Mouse (Mus musculus) intestine, postnatal 0 days (tissue): ENCODE results near the gene Hoxa11. TPM values are rescaled to one million over a fixed set of nuclear protein-coding genes. Genes with fewer than 3 reads are reported as not detected.

Experiments used
- ATAC-seq: fragments of 200-750 bp; cut with Nextera tagmentation; 2 replicates; pipeline ENCODE4 v1.8.0; 2017; ENCODE audit warnings: mild to moderate bottlenecking, moderate TSS enrichment, moderate library complexity
- H3K27ac ChIP-seq: fragments of 300-500 bp; sonication (generic); 2 replicates; pipeline ENCODE4 v1.5.1; 2014; ENCODE audit warnings: mild to moderate bottlenecking, low read depth, low read length, moderate library complexity
- H3K27me3 ChIP-seq: fragments of 300-500 bp; sonication (generic); replicated peaks from 2 replicates; pipeline ENCODE4 v1.6.1; 2014; ENCODE audit warnings: low read length, mixed read lengths; ENCODE audit not compliant: control insufficient read depth, insufficient read depth
- H3K36me3 ChIP-seq: fragments of 300-500 bp; sonication (generic); 2 replicates; pipeline ENCODE4 v1.6.1; 2014; ENCODE audit warnings: mild to moderate bottlenecking, moderate library complexity; ENCODE audit not compliant: control insufficient read depth, insufficient read depth
- H3K4me1 ChIP-seq: fragments of 300-500 bp; sonication (generic); replicated peaks from 2 replicates; pipeline ENCODE4 v1.6.1; 2014; ENCODE audit warnings: antibody characterized with exemption, low read length, mixed read lengths; ENCODE audit not compliant: control insufficient read depth, insufficient read depth
- H3K4me2 ChIP-seq: fragments of 300-500 bp; sonication (generic); replicated peaks from 2 replicates; pipeline ENCODE4 v1.6.1; 2014; ENCODE audit warnings: low read depth, mild to moderate bottlenecking, moderate library complexity
- H3K4me3 ChIP-seq: fragments of 300-500 bp; sonication (generic); 2 replicates; pipeline ENCODE4 v1.5.1; 2014; ENCODE audit warnings: low read depth, low read length
- H3K9ac ChIP-seq: fragments of 300-500 bp; sonication (generic); 2 replicates; pipeline ENCODE4 v1.6.1; 2014; ENCODE audit warnings: mild to moderate bottlenecking, low read depth, low read length
- H3K9me3 ChIP-seq: fragments of 300-500 bp; sonication (generic); 2 replicates; pipeline ENCODE4 v1.6.1; 2016; ENCODE audit warnings: mixed run types; ENCODE audit not compliant: control insufficient read depth
- CTCF ChIP-seq: sonication (generic); IDR thresholded peaks from 2 replicates; pipeline ENCODE4 v1.5.1; 2016; ENCODE audit warnings: low read depth, mild to moderate bottlenecking, control low read depth, antibody characterized with exemption, moderate library complexity
- WGBS: fragments of 180-500 bp; shearing (Covaris S2); extraction: QIAGEN DNeasy Blood & Tissue Kit; methylation state at CpG from one replicate; pipeline ENCODE4 v1.1.7; 2014; 5-methylcytosine and 5-hydroxymethylcytosine counted together
- polyA plus RNA-seq: library from polyadenylated mRNA; unstranded; fragments of >200 nt; fragmentation: Nextera tagmentation; extraction: Ambion mirVana; gene quantifications from 2 replicates; pipeline ENCODE4 v1.2.1, GENCODE M21; 2015

The Hoxa11 gene
- polyA plus RNA-seq, 1 experiment from 2014 or later = 1.1 TPM

DNA sequence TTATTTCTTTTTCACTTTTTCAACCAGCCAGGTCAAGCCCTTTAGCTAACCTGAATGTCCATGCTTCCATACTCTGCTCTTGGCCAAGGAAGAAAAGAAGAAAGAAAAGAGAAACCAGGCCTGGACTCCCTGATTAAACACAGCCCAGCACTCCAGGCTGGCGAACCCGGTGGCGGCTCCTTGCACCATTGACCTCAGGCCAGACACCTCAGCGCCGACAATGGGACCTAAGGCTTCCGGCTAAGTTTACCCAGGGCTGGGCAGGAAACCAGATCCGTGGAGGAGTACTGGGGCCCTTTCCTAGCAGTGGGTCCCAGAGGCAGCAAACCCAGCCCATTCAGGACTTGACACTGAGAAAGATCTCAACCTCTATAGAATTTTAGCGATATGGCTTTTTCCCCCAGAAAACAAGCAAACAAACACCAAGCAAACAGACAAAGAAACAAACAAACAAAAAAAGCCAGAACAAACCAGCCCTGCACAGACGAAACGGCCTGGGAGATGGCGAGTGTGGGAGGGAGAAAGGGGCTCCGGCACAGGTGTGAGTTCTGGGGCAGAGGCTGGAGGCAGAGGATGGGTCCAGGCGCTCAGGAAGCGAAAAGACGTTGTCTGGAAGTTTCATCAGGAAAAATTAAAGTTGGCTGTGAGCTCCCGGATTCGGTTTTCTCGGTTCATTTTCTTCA is 13.6 kb downstream of the Hoxa11 start:
- peak overlapping the region; percentile 32 for H3K4me3 ChIP-seq
- WGBS = 3% methylated on average over 18 of the region's 18 CpGs
- H3K4me1 ChIP-seq = no peaks in the 10 kb centered on the region
- H3K27me3 ChIP-seq = peaks cover 97% of the 10 kb centered on the region
- H3K27ac ChIP-seq = no peak overlapping the region
- H3K9ac ChIP-seq = no peak overlapping the region; the same call in 1 of the 2 replicates
- no peak for TF ChIP-seq CTCF
- no peak for ATAC-seq
- peak overlapping the region; percentile 35; the same call in 1 of the 2 replicates for H3K4me2 ChIP-seq
- H3K36me3 ChIP-seq = no peaks in the 10 kb centered on the region
- H3K9me3 ChIP-seq = no peaks in the 10 kb centered on the region

- WGBS = 2% methylated on average over 24 of the region's 36 CpGs
- Histone ChIP-seq H3K9me3 (no peaks in the 10 kb centered on the region), H3K4me3 (peak within 1 kb of the TSS; percentile 32), H3K27ac (no peak within 1 kb of the TSS; the same call in 1 of the 2 replicates), H3K4me1 (no peaks in the 10 kb centered on the region), H3K36me3 (no peaks in the 10 kb centered on the region), H3K9ac (no peak within 1 kb of the TSS), H3K27me3 (peaks cover 97% of the 10 kb centered on the region), H3K4me2 (peak within 1 kb of the TSS; percentile 35)
- no peak for TF ChIP-seq CTCF
- ATAC-seq = no peak
Measured at GRCm38 (mm10) chr6:52230516-52231165, 15.0 kb downstream of the Hoxa11 start, which contains the start of gene Hoxa9. Gene Hoxa9, minus strand, starts transcription at chr6:52231089.

- Histone ChIP-seq H3K9ac (no peak overlapping the region), H3K4me2 (peak overlapping the region; percentile 35), H3K4me3 (peak overlapping the region; percentile 28), H3K9me3 (no peaks in the 10 kb centered on the region), H3K27me3 (peaks cover 97% of the 10 kb centered on the region), H3K4me1 (no peaks in the 10 kb centered on the region), H3K27ac (no peak overlapping the region; the same call in 1 of the 2 replicates), H3K36me3 (no peaks in the 10 kb centered on the region)
- WGBS = 3% methylated on average over 44 of the region's 44 CpGs
- TF ChIP-seq CTCF = no peak
- no peak for ATAC-seq
Measured at GRCm38 (mm10) chr6:52229558-52230416, 15.8 kb downstream of the Hoxa11 start.

DNA sequence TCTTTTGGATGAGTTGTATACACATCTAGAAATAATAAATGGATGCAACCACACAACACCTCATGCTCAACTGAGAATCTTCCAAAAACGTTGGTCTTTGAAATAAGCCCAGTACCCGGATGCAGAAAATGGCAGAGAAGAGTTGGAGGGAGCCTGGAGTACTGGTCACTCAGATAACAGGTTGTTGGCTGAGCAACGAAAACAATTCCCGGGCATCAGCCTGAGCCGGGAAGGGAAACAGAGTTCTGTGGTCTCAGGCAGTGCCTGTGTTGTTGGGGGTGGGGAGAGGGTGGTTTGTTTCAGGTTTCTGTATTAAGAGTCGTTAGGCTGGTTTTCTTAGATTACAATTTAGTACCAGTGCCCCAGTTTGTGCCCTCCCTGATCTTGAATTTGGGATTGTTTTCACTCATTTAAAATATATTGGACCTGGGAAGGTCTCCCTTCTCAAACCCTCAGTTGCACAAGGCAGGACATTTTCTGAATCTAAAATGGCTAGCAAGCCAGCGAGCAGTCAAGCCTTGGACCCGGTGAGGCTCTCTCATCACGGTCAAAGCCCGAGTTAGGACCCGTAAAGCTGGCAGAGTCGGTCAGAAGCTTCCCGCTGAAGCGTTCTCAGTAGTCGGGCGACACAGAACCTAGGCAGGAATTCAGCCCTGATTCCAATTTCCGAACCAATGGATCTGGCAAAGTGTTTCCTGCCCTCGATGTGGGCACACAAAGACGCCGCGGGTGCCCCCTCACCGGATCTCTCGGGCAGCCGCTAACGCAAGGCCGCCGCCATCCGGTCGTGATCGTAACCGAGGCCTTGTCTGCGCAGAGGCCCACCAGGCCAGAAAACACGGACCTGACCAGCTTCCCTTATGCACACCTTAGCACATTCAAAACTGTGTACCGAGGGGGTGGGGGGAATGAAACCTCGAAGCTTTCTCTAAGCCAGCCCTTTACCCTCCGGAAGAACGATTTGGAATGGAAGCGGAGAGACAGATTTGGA is 16.8 kb downstream of the Hoxa11 start:
- ATAC-seq = no peak
- Histone ChIP-seq H3K36me3 (no peaks in the 10 kb centered on the region), H3K4me1 (no peaks in the 10 kb centered on the region), H3K4me3 (peak overlapping the region; percentile 28), H3K27ac (no peak overlapping the region), H3K9me3 (no peaks in the 10 kb centered on the region), H3K4me2 (peak overlapping the region; percentile 35), H3K9ac (no peak overlapping the region; the same call in 1 of the 2 replicates), H3K27me3 (peaks cover 96% of the 10 kb centered on the region)
- TF ChIP-seq CTCF = no peak
- WGBS = 2% methylated on average over 38 of the region's 38 CpGs

- Histone ChIP-seq H3K4me3 (no peak overlapping the region), H3K27ac (no peak overlapping the region), H3K27me3 (peaks cover 95% of the 10 kb centered on the region), H3K4me1 (no peaks in the 10 kb centered on the region), H3K36me3 (no peaks in the 10 kb centered on the region), H3K9me3 (no peaks in the 10 kb centered on the region), H3K9ac (no peak overlapping the region), H3K4me2 (no peak overlapping the region)
- WGBS = 9% methylated on average over 11 of the region's 11 CpGs
- ATAC-seq = no peak
- TF ChIP-seq CTCF = no peak
Measured at GRCm38 (mm10) chr6:52227470-52228222, 18.0 kb downstream of the Hoxa11 start.
